Comparison of ENCODE assay signal across 8 mouse cellular contexts in the genomic region with DNA sequence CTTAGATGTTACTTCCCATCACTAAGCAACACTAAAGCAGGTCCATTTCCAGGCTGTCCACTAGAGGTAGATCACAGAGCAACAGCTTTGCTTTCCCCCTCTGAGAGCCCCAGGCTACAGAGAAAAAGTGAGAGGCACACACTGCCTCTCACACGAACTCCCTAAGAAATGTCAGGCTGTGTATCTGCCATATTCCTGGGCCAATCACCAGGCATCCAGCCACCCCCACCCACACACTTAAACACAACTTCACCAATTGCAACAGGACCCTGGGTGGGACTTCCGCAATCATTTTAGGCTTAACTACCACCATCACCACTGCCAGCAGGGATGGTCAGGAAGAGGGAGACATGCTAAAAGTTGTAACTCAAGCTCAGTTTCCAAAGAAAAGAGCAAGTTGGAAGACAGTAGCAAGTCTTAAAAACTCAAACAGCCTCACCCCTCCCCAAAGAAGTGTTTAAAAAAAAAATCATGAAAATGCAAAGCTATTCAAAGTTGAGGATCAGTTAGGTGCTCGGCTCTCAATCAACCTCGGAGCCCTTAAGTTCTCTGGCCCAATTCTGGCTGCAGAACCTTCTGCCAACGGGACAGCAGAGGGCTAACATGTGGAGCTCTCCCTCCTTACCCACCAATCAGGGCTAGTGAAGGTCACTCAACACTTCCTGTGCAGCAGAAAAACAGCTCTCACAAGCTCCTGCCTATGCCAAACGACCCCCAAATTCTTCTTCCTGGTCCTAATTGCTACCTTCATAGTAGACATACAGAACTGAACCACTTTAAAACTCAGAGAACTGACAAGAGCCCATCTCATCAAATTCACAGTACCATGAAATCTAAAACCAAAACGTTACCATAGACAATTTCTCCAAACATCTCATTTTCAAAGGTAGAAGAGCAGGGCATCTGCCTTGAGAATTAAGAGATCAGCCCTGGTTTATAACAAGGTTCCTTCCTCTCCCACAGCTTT. TPM values are rescaled to one million over a fixed set of nuclear protein-coding genes. Genes with fewer than 3 reads are reported as not detected.
DNase-seq lines count a peak whose midpoint lies in the region; ATAC-seq lines count a peak whose summit lies in the region.

No protein-coding gene starts in this region.

- peak overlapping the region; percentile 96 for H3K27ac ChIP-seq in embryonic facial prominence, embryonic 12.5 days
- peak overlapping the region; percentile 95 for H3K27ac ChIP-seq in limb, embryonic 12.5 days
- no peak overlapping the region for H3K27ac ChIP-seq in midbrain, embryonic 14.5 days (replicated peaks; ENCODE audit: low read depth, low read length)

- H3K4me1 ChIP-seq in embryonic facial prominence, embryonic 12.5 days, result peaks cover 39% of the 10 kb centered on the region
- H3K4me1 ChIP-seq in limb, embryonic 12.5 days (replicated peaks), result peaks cover 41% of the 10 kb centered on the region
- peaks cover 25% of the 10 kb centered on the region for H3K4me1 ChIP-seq in midbrain, embryonic 14.5 days (ENCODE audit: control insufficient read depth, insufficient read depth, low read length)

- peak; percentile 73 for DNase-seq in 3134 (ENCODE audit: extremely low read depth, insufficient read length, low spot score)
- peak; percentile 76 for DNase-seq in adrenal gland, adult 2 months
- peak; percentile 80 to 87 for DNase-seq in heart, adult 18-20 months
- DNase-seq in kidney, adult 18-20 months, result peak; percentile 47
- peak; percentile 70 for DNase-seq in midbrain, embryonic 14.5 days
- peak; percentile 78 to 83 for DNase-seq in spleen, postnatal 36 days (ENCODE audit: low spot score in 2 of 2)

- H3K9ac ChIP-seq in embryonic facial prominence, embryonic 12.5 days, result peak overlapping the region; percentile 96
- peak overlapping the region; percentile 95 for H3K9ac ChIP-seq in limb, embryonic 12.5 days (replicated peaks)
- H3K9ac ChIP-seq in midbrain, embryonic 14.5 days (replicated peaks; ENCODE audit: low read length), result peak overlapping the region; percentile 90

- peak overlapping the region; percentile 91 for H3K4me2 ChIP-seq in embryonic facial prominence, embryonic 12.5 days (replicated peaks)
- H3K4me2 ChIP-seq in limb, embryonic 12.5 days, result peak overlapping the region; percentile 97
- peak overlapping the region; percentile 99 for H3K4me2 ChIP-seq in midbrain, embryonic 14.5 days (ENCODE audit: low read length)

- H3K27me3 ChIP-seq in embryonic facial prominence, embryonic 12.5 days, result no peaks in the 10 kb centered on the region
- H3K27me3 ChIP-seq in limb, embryonic 12.5 days, result no peaks in the 10 kb centered on the region
- H3K27me3 ChIP-seq in midbrain, embryonic 14.5 days (ENCODE audit: control insufficient read depth, insufficient read depth, low read length), result no peaks in the 10 kb centered on the region

- H3K36me3 ChIP-seq in embryonic facial prominence, embryonic 12.5 days, result 0 out of 2 replicates have a peak, but pooled peaks cover 4% of the 10 kb centered on the region
- H3K36me3 ChIP-seq in limb, embryonic 12.5 days, result peaks cover 5% of the 10 kb centered on the region; the same call in 1 of the 2 replicates
- no peaks in the 10 kb centered on the region for H3K36me3 ChIP-seq in midbrain, embryonic 14.5 days (ENCODE audit: control insufficient read depth, insufficient read depth, low read length)

- ATAC-seq in embryonic facial prominence, embryonic 12.5 days (ENCODE audit: insufficient number of reproducible peaks, insufficient read depth, low FRiP score, low TSS enrichment), result no peak
- ATAC-seq in limb, embryonic 12.5 days (ENCODE audit: insufficient number of reproducible peaks, insufficient read depth, low FRiP score, low TSS enrichment, low read depth), result peak; percentile 53; the same call in 1 of the 2 replicates
- ATAC-seq in midbrain, embryonic 14.5 days (ENCODE audit: low FRiP score, low TSS enrichment), result no peak

- 11% methylated on average over 7 of the region's 7 CpGs for WGBS in embryonic facial prominence, embryonic 12.5 days
- 13% methylated on average over 7 of the region's 7 CpGs for WGBS in limb, embryonic 12.5 days
- WGBS in midbrain, embryonic 14.5 days, result 20% methylated on average over 7 of the region's 7 CpGs

- no peaks in the 10 kb centered on the region for H3K9me3 ChIP-seq in embryonic facial prominence, embryonic 12.5 days
- H3K9me3 ChIP-seq in limb, embryonic 12.5 days, result no peaks in the 10 kb centered on the region
- no peaks in the 10 kb centered on the region for H3K9me3 ChIP-seq in midbrain, embryonic 14.5 days (ENCODE audit: control insufficient read depth, low read length)

- peak overlapping the region; percentile 88 for H3K4me3 ChIP-seq in embryonic facial prominence, embryonic 12.5 days
- H3K4me3 ChIP-seq in limb, embryonic 12.5 days (replicated peaks), result peak overlapping the region; percentile 91
- peak overlapping the region; percentile 89 for H3K4me3 ChIP-seq in midbrain, embryonic 14.5 days (replicated peaks; ENCODE audit: low read depth, low read length)

RNA-seq across cellular contexts. Expression of a gene that starts 2.0 kb away (rescaled TPM):
- 100 to 1,000 TPM; 160 to 173 TPM for total RNA-seq in adrenal gland, adult 2 months (2021)
- 76.8 and 86.1 TPM in 2 replicates for polyA plus RNA-seq in adrenal gland, adult 2 months (2012; rRNA removed)
- polyA plus RNA-seq in embryonic facial prominence, embryonic 12.5 days (2016; fragmentation: Nextera tagmentation; extraction: Ambion mirVana), result 19.0 and 19.3 TPM in 2 replicates
- 100 to 1,000 TPM; 102 to 104 TPM for total RNA-seq in heart, adult 18-20 months (2021)
- polyA plus RNA-seq in limb, embryonic 12.5 days (2016; fragmentation: Nextera tagmentation; extraction: Ambion mirVana), result 16.4 and 17.3 TPM in 2 replicates
- polyA plus RNA-seq in midbrain, embryonic 14.5 days (2014; fragmentation: Nextera tagmentation; extraction: Ambion mirVana), result 16.0 and 17.3 TPM in 2 replicates
